Mouse (Mus musculus): ENCODE measurements around the gene Tmem52b.

The Tmem52b gene

GRCm38 (mm10) chr6:129530261-129530660 lies 17.9 kb downstream of the Tmem52b start:
- no peak for DNase-seq (ENCODE audit: extremely low read depth, low read depth, low spot score)

- peak; percentile 70 for DNase-seq (ENCODE audit: extremely low read depth, low read depth, low spot score)
These were observed 20.2 kb downstream of the Tmem52b start for GRCm38 (mm10) chr6:129532556-129532941.

- no peak for DNase-seq (ENCODE audit: extremely low read depth, low read depth, low spot score)
These were observed 20.8 kb downstream of the Tmem52b start, which contains the start of gene Gabarapl1 for GRCm38 (mm10) chr6:129532942-129533860. TSS of gene Gabarapl1 (plus strand) at chr6:129533160.

GRCm38 (mm10) chr6:129534057-129534456 lies 21.7 kb downstream of the Tmem52b start:
- DNase-seq (ENCODE audit: extremely low read depth, low read depth, low spot score) = no peak

- no peak for DNase-seq (ENCODE audit: extremely low read depth, low read depth, low spot score)
These were observed 22.4 kb downstream of the Tmem52b start for GRCm38 (mm10) chr6:129534627-129535190.

GRCm38 (mm10) chr6:129535723-129536122 lies 23.4 kb downstream of the Tmem52b start:
- DNase-seq (ENCODE audit: extremely low read depth, low read depth, low spot score) = no peak

GRCm38 (mm10) chr6:129538555-129538954 lies 26.2 kb downstream of the Tmem52b start:
- no peak for DNase-seq (ENCODE audit: extremely low read depth, low read depth, low spot score)

- no peak for DNase-seq (ENCODE audit: extremely low read depth, low read depth, low spot score)
These were observed 29.6 kb downstream of the Tmem52b start for GRCm38 (mm10) chr6:129541931-129542330.

- DNase-seq (ENCODE audit: extremely low read depth, low read depth, low spot score) = no peak
These were observed 30.2 kb downstream of the Tmem52b start for GRCm38 (mm10) chr6:129542540-129542939.

GRCm38 (mm10) chr6:129543709-129544606 lies 31.6 kb downstream of the Tmem52b start:
- DNase-seq (ENCODE audit: extremely low read depth, low read depth, low spot score) = no peak

GRCm38 (mm10) chr6:129547277-129547676 lies 34.9 kb downstream of the Tmem52b start:
- no peak for DNase-seq (ENCODE audit: extremely low read depth, low read depth, low spot score)

GRCm38 (mm10) chr6:129548009-129548408 lies 35.7 kb downstream of the Tmem52b start:
- no peak for DNase-seq (ENCODE audit: extremely low read depth, low read depth, low spot score)

- DNase-seq (ENCODE audit: extremely low read depth, low read depth, low spot score) = no peak
These were observed 45.1 kb downstream of the Tmem52b start for GRCm38 (mm10) chr6:129557298-129558023.

- no peak for DNase-seq (ENCODE audit: extremely low read depth, low read depth, low spot score)
These were observed 46.7 kb downstream of the Tmem52b start for GRCm38 (mm10) chr6:129558946-129559640.

- DNase-seq (ENCODE audit: extremely low read depth, low read depth, low spot score) = no peak
These were observed 47.3 kb downstream of the Tmem52b start for GRCm38 (mm10) chr6:129559641-129560027.

- DNase-seq (ENCODE audit: extremely low read depth, low read depth, low spot score) = no peak
These were observed 52.9 kb downstream of the Tmem52b start for GRCm38 (mm10) chr6:129565257-129565656.
